Mouse (Mus musculus): Measurements from ENCODE around the gene Tspear.

DNA sequence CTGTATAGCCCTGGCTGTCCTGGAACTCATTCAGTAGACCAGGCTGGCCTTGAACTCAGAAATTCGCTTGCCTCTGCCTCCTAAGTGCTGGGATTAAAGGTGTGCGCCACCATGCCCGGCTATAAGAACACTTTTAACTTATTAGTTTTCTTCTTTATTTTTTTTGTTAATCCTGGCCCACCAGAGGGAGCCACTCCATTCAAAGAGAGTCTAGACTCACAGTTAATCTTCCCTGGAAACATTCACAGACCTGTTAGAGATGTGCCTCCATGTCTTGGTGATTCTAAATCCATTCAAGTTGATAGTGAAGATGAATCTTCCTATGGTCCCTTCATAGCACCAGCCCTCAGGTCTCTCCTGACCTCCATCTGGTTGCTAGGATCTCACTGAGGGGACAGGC is 23.5 kb downstream of the Tspear start:
- TF ChIP-seq CTCF (IDR thresholded peaks at IDR 0.05; ENCODE audit: low read depth, low read length) (no peak), GATA2 (IDR thresholded peaks at IDR 0.05; ENCODE audit: borderline replicate concordance, low read depth, low read length) (no peak), POLR2AphosphoS5 (IDR thresholded peaks at IDR 0.05; ENCODE audit: insufficient replicate concordance, low read depth, low read length) (no peak), GATA1 (IDR thresholded peaks at IDR 0.05; ENCODE audit: borderline replicate concordance, low read length) (no peak)
